Mouse (Mus musculus) CH12.LX (cell line): Measurements from ENCODE around the gene Trit1. TPM values are rescaled to one million over a fixed set of nuclear protein-coding genes. Genes with fewer than 3 reads are reported as not detected.

Experiments used
- DNase-seq: peaks from one replicate; pipeline ENCODE4 v3.0.0-alpha.2; 2013; ENCODE audit errors: extremely low read depth
- H3K27ac ChIP-seq: 2 replicates; pipeline ENCODE4 v1.5.1; 2012; ENCODE audit warnings: low read depth, mild to moderate bottlenecking, control low read depth, moderate library complexity; ENCODE audit not compliant: insufficient read depth
- H3K27me3 ChIP-seq: replicated peaks from 2 replicates; pipeline ENCODE3; 2012; ENCODE audit warnings: inconsistent platforms
- H3K36me3 ChIP-seq, 2 experiments: replicated peaks in 1 of 2; 2 replicates each; pipeline versions ENCODE3 to v1.6.1; 2012; ENCODE audit warnings: inconsistent platforms in 1 of 2, low read length in 1 of 2, mild to moderate bottlenecking in 1 of 2, mixed read lengths in 1 of 2, moderate library complexity in 1 of 2; ENCODE audit not compliant: control insufficient read depth in 1 of 2, insufficient read depth in 1 of 2
- H3K4me1 ChIP-seq, 2 experiments: 2 replicates each; pipeline ENCODE4 v1.6.1; 2012; ENCODE audit warnings: inconsistent platforms in 1 of 2, moderate library complexity in 1 of 2; ENCODE audit not compliant: insufficient read depth in 2 of 2, control insufficient read depth in 1 of 2
- H3K4me2 ChIP-seq: 2 replicates; pipeline ENCODE4 v1.6.1; 2012; ENCODE audit warnings: low read depth, mild to moderate bottlenecking, control low read depth; ENCODE audit not compliant: poor library complexity, insufficient read depth, severe bottlenecking
- H3K4me3 ChIP-seq, 3 experiments: fragments of 150-350 bp in 1 of 3; sonication (generic) in 1 of 3; replicated peaks in 1 of 3; 2 replicates each; pipeline versions ENCODE3 to v1.5.1; 2011 to 2012; ENCODE audit warnings: low read depth in 2 of 3, low read length in 2 of 3, mild to moderate bottlenecking in 2 of 3, moderate library complexity in 2 of 3, control low read depth in 1 of 3, improper control_type of control experiment in 1 of 3, inconsistent platforms in 1 of 3, mixed read lengths in 1 of 3; ENCODE audit not compliant: poor library complexity in 1 of 3
- H3K79me2 ChIP-seq: replicated peaks from 2 replicates; pipeline ENCODE4 v1.6.1; 2012; ENCODE audit warnings: mild to moderate bottlenecking, moderate library complexity; ENCODE audit not compliant: control insufficient read depth, poor library complexity, insufficient read depth, severe bottlenecking; ENCODE audit errors: extremely low read depth
- H3K9ac ChIP-seq: 2 replicates; pipeline ENCODE4 v1.6.1; 2012; ENCODE audit warnings: low read depth, mild to moderate bottlenecking, control low read depth, moderate library complexity; ENCODE audit not compliant: insufficient read depth
- H3K9me3 ChIP-seq: replicated peaks from 2 replicates; pipeline ENCODE3; 2012; ENCODE audit warnings: low read length, inconsistent platforms, mixed read lengths
- BHLHE40 ChIP-seq: IDR thresholded peaks from 2 replicates; pipeline ENCODE4 v1.6.1; 2011; ENCODE audit warnings: mild to moderate bottlenecking, low read depth, low read length, improper control_type of control experiment
- CHD2 ChIP-seq: IDR thresholded peaks from 2 replicates; pipeline ENCODE4 v1.6.1; 2011; ENCODE audit warnings: low read length, improper control_type of control experiment
- CTCF ChIP-seq, 2 experiments: IDR thresholded peaks in 1 of 2; conservative IDR thresholded peaks in 1 of 2; 2 replicates each; pipeline ENCODE4 v1.5.1; 2011 to 2012; ENCODE audit warnings: low read depth in 2 of 2, low read length in 2 of 2, improper control_type of control experiment in 1 of 2, inconsistent platforms in 1 of 2, mild to moderate bottlenecking in 1 of 2, moderate library complexity in 1 of 2
- ETS1 ChIP-seq: conservative IDR thresholded peaks from 2 replicates; pipeline ENCODE4 v1.6.1; 2012; ENCODE audit warnings: low read depth, mild to moderate bottlenecking, inconsistent platforms, low read length, improper control_type of control experiment, moderate library complexity
- GABPA ChIP-seq: IDR thresholded peaks from 2 replicates; pipeline ENCODE4 v1.6.1; 2012; ENCODE audit warnings: low read depth, low read length, improper control_type of control experiment, inconsistent platforms; ENCODE audit not compliant: insufficient replicate concordance
- HCFC1 ChIP-seq: IDR thresholded peaks from 2 replicates; pipeline ENCODE4 v1.6.1; 2012; ENCODE audit warnings: low read depth, mild to moderate bottlenecking, inconsistent platforms, low read length, improper control_type of control experiment
- IRF4 ChIP-seq: IDR thresholded peaks from 2 replicates; pipeline ENCODE4 v1.6.1; 2014; ENCODE audit warnings: low read depth, mild to moderate bottlenecking, inconsistent platforms, low read length, improper control_type of control experiment
- JUN ChIP-seq: IDR thresholded peaks from 2 replicates; pipeline ENCODE4 v1.6.1; 2011; ENCODE audit warnings: low read depth, mild to moderate bottlenecking, low read length, improper control_type of control experiment, moderate library complexity; ENCODE audit not compliant: insufficient read depth
- JUND ChIP-seq: conservative IDR thresholded peaks from 2 replicates; pipeline ENCODE4 v1.6.1; 2011; ENCODE audit warnings: low read depth, low read length, improper control_type of control experiment
- MAFK ChIP-seq: IDR thresholded peaks from 2 replicates; pipeline ENCODE4 v1.6.1; 2011; ENCODE audit warnings: low read length, improper control_type of control experiment; ENCODE audit not compliant: insufficient replicate concordance
- MAX ChIP-seq: IDR thresholded peaks from 2 replicates; pipeline ENCODE4 v1.6.1; 2011; ENCODE audit warnings: low read length, improper control_type of control experiment
- MAZ ChIP-seq: IDR thresholded peaks from 2 replicates; pipeline ENCODE4 v1.6.1; 2012; ENCODE audit warnings: low read depth, mild to moderate bottlenecking, inconsistent platforms, low read length, improper control_type of control experiment, moderate library complexity
- MEF2A ChIP-seq: IDR thresholded peaks from 2 replicates; pipeline ENCODE4 v1.6.1; 2014; ENCODE audit warnings: low read depth, mild to moderate bottlenecking, inconsistent platforms, low read length, improper control_type of control experiment, borderline replicate concordance
- NELFE ChIP-seq: IDR thresholded peaks from 2 replicates; pipeline ENCODE4 v1.6.1; 2011; ENCODE audit warnings: low read depth, low read length, improper control_type of control experiment
- NRF1 ChIP-seq: IDR thresholded peaks from 2 replicates; pipeline ENCODE4 v1.6.1; 2014; ENCODE audit warnings: low read depth, mild to moderate bottlenecking, inconsistent platforms, low read length, improper control_type of control experiment, moderate library complexity
- PAX5 ChIP-seq: IDR thresholded peaks from 2 replicates; pipeline ENCODE4 v1.6.1; 2012; ENCODE audit warnings: low read length, inconsistent platforms, mixed read lengths
- POLR2A ChIP-seq: IDR thresholded peaks from 2 replicates; pipeline ENCODE4 v1.6.1; 2011; ENCODE audit warnings: low read depth, mild to moderate bottlenecking, improper control_type of control experiment, low read length
- RAD21 ChIP-seq: IDR thresholded peaks from 2 replicates; pipeline ENCODE4 v1.6.1; 2011; ENCODE audit warnings: low read depth, mild to moderate bottlenecking, low read length, improper control_type of control experiment, moderate library complexity
- RCOR1 ChIP-seq: conservative IDR thresholded peaks from 2 replicates; pipeline ENCODE4 v1.6.1; 2012; ENCODE audit warnings: low read depth, mild to moderate bottlenecking, inconsistent platforms, low read length, improper control_type of control experiment
- SIN3A ChIP-seq: IDR thresholded peaks from 2 replicates; pipeline ENCODE4 v1.6.1; 2012; ENCODE audit warnings: low read length, improper control_type of control experiment, inconsistent platforms
- SMC3 ChIP-seq: IDR thresholded peaks from 2 replicates; pipeline ENCODE4 v1.6.1; 2011; ENCODE audit warnings: low read depth, low read length, improper control_type of control experiment
- UBTF ChIP-seq: IDR thresholded peaks from 2 replicates; pipeline ENCODE4 v1.6.1; 2012; ENCODE audit warnings: low read depth, mild to moderate bottlenecking, inconsistent platforms, low read length, improper control_type of control experiment, moderate library complexity
- USF1 ChIP-seq: IDR thresholded peaks from 2 replicates; pipeline ENCODE4 v1.6.1; 2014; ENCODE audit warnings: low read depth, mild to moderate bottlenecking, inconsistent platforms, low read length, improper control_type of control experiment
- USF2 ChIP-seq: conservative IDR thresholded peaks from 2 replicates; pipeline ENCODE4 v1.6.1; 2011; ENCODE audit warnings: low read depth, low read length, improper control_type of control experiment
- ZMIZ1 ChIP-seq: IDR thresholded peaks from 2 replicates; pipeline ENCODE4 v1.6.1; 2012; ENCODE audit warnings: low read depth, mild to moderate bottlenecking, inconsistent platforms, low read length, improper control_type of control experiment
- ZNF384 ChIP-seq: IDR thresholded peaks from 2 replicates; pipeline ENCODE4 v1.6.1; 2012; ENCODE audit warnings: low read depth, low read length, improper control_type of control experiment, inconsistent platforms
- dilution Hi-C: fragments of 300-500 bp; cut with MboI; formaldehyde crosslinking; loops from 2 replicates; pipeline ENCODE4 v1.14.3; 2020; ENCODE audit warnings: low sequenced_read_pairs; ENCODE audit not compliant: extremely low pct_unique_long_range_greater_than_20kb, extremely low pct_ligation_motif_present
- in situ Hi-C: fragments of 300-500 bp; cut with MboI; formaldehyde crosslinking; loops from 3 replicates; pipeline ENCODE4 v1.14.3; 2019; ENCODE audit warnings: low sequenced_read_pairs, low pct_ligation_motif_present, low pct_unique_long_range_greater_than_20kb, mixed read lengths
- polyA plus RNA-seq: library from polyadenylated mRNA; unstranded; fragments of >175 nt; gene quantifications from 2 replicates; pipeline ENCODE4 v1.2.1, GENCODE M21; 2012; ENCODE audit warnings: low read depth; ENCODE audit not compliant: insufficient read length
- total RNA-seq, 2 experiments: library from RNA; depleted of rRNA; stranded (reverse); fragments of 300-350 nt in 1 of 2; fragments of >200 nt in 1 of 2; gene quantifications; 2 replicates each; pipeline ENCODE4 v1.2.3; 2012 to 2014

The Trit1 gene
- total and polyA plus RNA-seq, 3 experiments = 18.9 to 21.3 (median 19.8) TPM

GRCm38 (mm10) chr4:123000130-123000529 lies 16.3 kb upstream of the Trit1 start:
- in situ Hi-C loops = loop anchor here (5.0 kb wide), 1 partner anchor 82 kb away; no protein-coding TSS in a partner anchor
- dilution Hi-C loops = no loop called here

GRCm38 (mm10) chr4:123000617-123001342 lies 15.6 kb upstream of the Trit1 start:
- no peaks in the 10 kb centered on the region for H3K36me3 ChIP-seq
- peaks cover 31% of the 10 kb centered on the region for H3K27me3 ChIP-seq
- H3K9ac ChIP-seq = no peak overlapping the region
- no peak overlapping the region for H3K27ac ChIP-seq
- TF ChIP-seq MAX (no peak), ZMIZ1 (no peak), ZNF384 (no peak), JUND (no peak), JUN (no peak), RAD21 (no peak), USF1 (no peak), PAX5 (no peak), RCOR1 (no peak), BHLHE40 (no peak), IRF4 (no peak), POLR2A (no peak), MAFK (no peak), SIN3A (no peak), USF2 (no peak)
- no peaks in the 10 kb centered on the region for H3K79me2 ChIP-seq
- peaks cover 0 to 21% of the 10 kb centered on the region in 2 experiments; a peak in 2 of 4 replicates for H3K4me1 ChIP-seq
- no peak for DNase-seq
- no peak overlapping the region for H3K4me3 ChIP-seq
- H3K4me2 ChIP-seq = no peak overlapping the region
- dilution Hi-C loops = no loop called here
- no peaks in the 10 kb centered on the region for H3K9me3 ChIP-seq
- in situ Hi-C loops = loop anchor here (5.0 kb wide), 1 partner anchor 82 kb away; no protein-coding TSS in a partner anchor

More at GRCm38 (mm10) chr4:123000130-123000529, 16.3 kb upstream of the Trit1 start:
- no peak for DNase-seq
- Histone ChIP-seq H3K27me3 (peaks cover 32% of the 10 kb centered on the region), H3K9me3 (no peaks in the 10 kb centered on the region), H3K4me1 (peaks cover 0 to 22% of the 10 kb centered on the region in 2 experiments; a peak in 2 of 4 replicates), H3K36me3 (no peaks in the 10 kb centered on the region), H3K9ac (no peak overlapping the region), H3K27ac (no peak overlapping the region), H3K4me3 (no peak overlapping the region), H3K4me2 (no peak overlapping the region), H3K79me2 (no peaks in the 10 kb centered on the region)
- TF ChIP-seq MEF2A (no peak), NELFE (no peak), PAX5 (no peak), RCOR1 (no peak), CTCF (conservative IDR thresholded peaks at IDR 0.05 in 1 of 2, IDR thresholded peaks at IDR 0.05 in 1 of 2; ENCODE audit: low read depth in 2 of 2, low read length in 2 of 2) (no peak), MAFK (no peak), UBTF (no peak), HCFC1 (no peak), SMC3 (no peak), NRF1 (no peak), ETS1 (no peak), MAZ (no peak), CHD2 (no peak), RAD21 (no peak), MAX (no peak), GABPA (no peak), ZMIZ1 (no peak), SIN3A (no peak)
